Mouse (Mus musculus) neural tube, embryonic 14.5 days (tissue): ENCODE data around the gene Hnrnpc. TPM values are rescaled to one million over a fixed set of nuclear protein-coding genes. Genes with fewer than 3 reads are reported as not detected.
"Not testable (repeated sequence)": the region's sequence is repeated elsewhere in the genome, so short reads cannot be mapped to it uniquely, and the experiment has no call there.

Source experiments
- ATAC-seq: fragments of 200-750 bp; cut with Nextera tagmentation; 2 replicates; pipeline ENCODE4 v1.8.0; 2017; ENCODE audit warnings: low read depth, mild to moderate bottlenecking, moderate TSS enrichment, moderate library complexity
- H3K27ac ChIP-seq: fragments of 300-500 bp; sonication (generic); 2 replicates; pipeline ENCODE4 v1.5.1; 2014; ENCODE audit warnings: low read depth, mild to moderate bottlenecking, control low read depth, low read length, moderate library complexity, mixed read lengths
- H3K27me3 ChIP-seq: fragments of 300-500 bp; sonication (generic); 2 replicates; pipeline ENCODE4 v1.6.1; 2014; ENCODE audit warnings: low read length; ENCODE audit not compliant: control insufficient read depth, insufficient read depth
- H3K36me3 ChIP-seq: fragments of 300-500 bp; sonication (generic); 2 replicates; pipeline ENCODE4 v1.6.1; 2014; ENCODE audit warnings: low read length, mixed read lengths; ENCODE audit not compliant: control insufficient read depth, insufficient read depth
- H3K4me1 ChIP-seq: fragments of 300-500 bp; sonication (generic); 2 replicates; pipeline ENCODE4 v1.6.1; 2014; ENCODE audit warnings: low read length; ENCODE audit not compliant: control insufficient read depth, insufficient read depth
- H3K4me2 ChIP-seq: fragments of 300-500 bp; sonication (generic); 2 replicates; pipeline ENCODE4 v1.6.1; 2014; ENCODE audit warnings: mild to moderate bottlenecking, low read depth, low read length, control low read depth
- H3K4me3 ChIP-seq: fragments of 300-500 bp; sonication (generic); 2 replicates; pipeline ENCODE4 v1.5.1; 2014; ENCODE audit warnings: low read depth, low read length, control low read depth, mixed read lengths
- H3K9ac ChIP-seq: fragments of 300-500 bp; sonication (generic); replicated peaks from 2 replicates; pipeline ENCODE4 v1.6.1; 2014; ENCODE audit warnings: low read depth, mild to moderate bottlenecking, control low read depth, low read length, mixed read lengths
- H3K9me3 ChIP-seq: fragments of 300-500 bp; sonication (generic); 2 replicates; pipeline ENCODE4 v1.6.1; 2016; ENCODE audit warnings: low read length; ENCODE audit not compliant: control insufficient read depth
- whole genome bisulfite sequencing: fragments of 180-500 bp; shearing (Covaris S2); extraction: QIAGEN DNeasy Blood & Tissue Kit; methylation state at CpG from one replicate; pipeline ENCODE4 v1.1.7; 2014; 5-methylcytosine and 5-hydroxymethylcytosine counted together
- polyA plus RNA-seq: library from polyadenylated mRNA; unstranded; fragments of >200 nt; fragmentation: Nextera tagmentation; extraction: Ambion mirVana; gene quantifications from 2 replicates; pipeline ENCODE4 v1.2.1, GENCODE M21; 2014

Gene Hnrnpc
- polyA plus RNA-seq, 1 experiment from 2014 or later: 432 TPM

GRCm38 (mm10) chr14:52098387-52098786 lies 5.4 kb downstream of the Hnrnpc start:
- H3K27me3 ChIP-seq, H3K9me3 ChIP-seq, H3K36me3 ChIP-seq, ATAC-seq, H3K27ac ChIP-seq, H3K4me3 ChIP-seq, H3K4me2 ChIP-seq, H3K9ac ChIP-seq: not testable (repeated sequence)
- H3K4me1 ChIP-seq: peaks cover 24% of the 10 kb centered on the region
- 82% methylated on average over 3 of the region's 3 CpGs for WGBS

- not testable (repeated sequence) for H3K27ac ChIP-seq, ATAC-seq, H3K27me3 ChIP-seq, H3K36me3 ChIP-seq, H3K9me3 ChIP-seq, H3K4me2 ChIP-seq, H3K4me3 ChIP-seq, H3K9ac ChIP-seq
- H3K4me1 ChIP-seq: peaks cover 23% of the 10 kb centered on the region
- 97% methylated on average over 3 of the region's 3 CpGs for WGBS
These were observed 6.6 kb downstream of the Hnrnpc start for GRCm38 (mm10) chr14:52097191-52097590.

GRCm38 (mm10) chr14:52094533-52094932 lies 9.3 kb downstream of the Hnrnpc start:
- H3K36me3 ChIP-seq: peaks cover 16% of the 10 kb centered on the region

GRCm38 (mm10) chr14:52083083-52083482 lies 20.7 kb downstream of the Hnrnpc start:
- Histone ChIP-seq H3K9ac (no peak overlapping the region), H3K4me2 (no peak overlapping the region), H3K9me3 (no peaks in the 10 kb centered on the region), H3K36me3 (peaks cover 39% of the 10 kb centered on the region), H3K27me3 (no peaks in the 10 kb centered on the region), H3K4me1 (no peaks in the 10 kb centered on the region), H3K4me3 (no peak overlapping the region), H3K27ac (no peak overlapping the region)
- ATAC-seq: no peak

More at GRCm38 (mm10) chr14:52094533-52094932, 9.3 kb downstream of the Hnrnpc start:
- whole genome bisulfite sequencing: 80% methylated on average over 1 of the region's 1 CpGs
- no peaks in the 10 kb centered on the region; the same call in 1 of the 2 replicates for H3K4me1 ChIP-seq
- no peak for ATAC-seq
- H3K27ac ChIP-seq: no peak overlapping the region
- H3K27me3 ChIP-seq: no peaks in the 10 kb centered on the region
- no peaks in the 10 kb centered on the region for H3K9me3 ChIP-seq
- H3K4me2 ChIP-seq: no peak overlapping the region
- no peak overlapping the region for H3K9ac ChIP-seq
- H3K4me3 ChIP-seq: no peak overlapping the region

DNA sequence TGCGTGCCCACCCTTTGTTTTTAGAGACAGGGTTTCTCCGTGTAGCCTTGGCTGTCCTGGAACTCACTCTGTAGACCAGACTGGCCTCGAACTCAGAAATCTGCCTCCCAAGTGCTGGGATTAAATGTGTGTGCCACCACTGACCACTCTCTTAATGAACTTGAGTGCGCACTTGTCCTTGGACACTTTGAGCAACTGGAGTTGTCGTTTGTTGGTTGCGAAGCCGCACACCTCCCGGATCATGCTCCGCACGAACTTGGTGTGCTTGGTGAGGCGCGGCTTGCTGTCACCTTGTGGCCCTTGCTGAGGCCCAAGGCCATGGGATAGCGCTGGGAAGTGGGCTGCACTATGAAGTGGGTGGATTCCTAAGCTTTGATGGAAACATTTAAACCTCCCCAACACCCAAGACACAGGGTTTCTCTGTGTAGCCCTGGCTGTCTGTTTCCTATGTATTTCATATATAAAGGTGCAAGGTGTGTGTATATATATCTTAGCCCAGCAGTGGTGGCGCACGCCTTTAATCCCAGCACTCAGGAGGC lies 32.2 kb downstream of the Hnrnpc start:
- ATAC-seq: no peak
- Histone ChIP-seq H3K4me2 (no peak overlapping the region), H3K9me3 (no peaks in the 10 kb centered on the region), H3K36me3 (peaks cover 40% of the 10 kb centered on the region), H3K4me1 (no peaks in the 10 kb centered on the region), H3K27ac (no peak overlapping the region), H3K9ac (no peak overlapping the region), H3K27me3 (no peaks in the 10 kb centered on the region), H3K4me3 (no peak overlapping the region)
- 93% methylated on average over 15 of the region's 15 CpGs for WGBS

- Histone ChIP-seq H3K9ac (no peak overlapping the region), H3K4me2 (no peak overlapping the region), H3K4me1 (no peaks in the 10 kb centered on the region), H3K27ac (no peak overlapping the region), H3K36me3 (peaks cover 2% of the 10 kb centered on the region; the same call in 1 of the 2 replicates), H3K27me3 (no peaks in the 10 kb centered on the region), H3K4me3 (no peak overlapping the region), H3K9me3 (no peaks in the 10 kb centered on the region)
- WGBS: 64% methylated on average over 4 of the region's 4 CpGs
- no peak for ATAC-seq
These were observed 37.7 kb downstream of the Hnrnpc start for GRCm38 (mm10) chr14:52066135-52066534.

DNA sequence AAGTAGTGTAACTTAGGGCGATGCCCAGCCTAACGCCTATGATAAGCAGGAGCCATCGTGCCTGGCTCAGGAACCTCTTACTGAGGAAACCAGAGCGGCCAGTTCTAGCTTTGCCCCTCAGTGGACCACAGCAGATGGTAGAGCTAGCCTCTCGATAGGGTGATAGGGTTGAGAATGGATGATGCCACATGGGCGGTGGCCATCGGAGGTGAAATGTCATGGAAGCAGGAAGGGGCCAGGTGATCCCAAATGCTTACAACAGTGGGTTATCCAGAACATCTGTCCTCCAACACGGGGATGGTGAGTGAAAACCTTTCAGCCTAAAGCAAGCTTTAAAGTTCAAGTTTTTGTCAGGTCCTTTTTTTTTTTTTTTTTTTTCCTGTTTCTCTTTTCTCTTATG lies 42.0 kb downstream of the Hnrnpc start:
- WGBS: 87% methylated on average over 8 of the region's 8 CpGs
- Histone ChIP-seq H3K27me3 (no peaks in the 10 kb centered on the region), H3K9me3 (no peaks in the 10 kb centered on the region), H3K4me3 (no peak overlapping the region), H3K9ac (no peak overlapping the region), H3K36me3 (no peaks in the 10 kb centered on the region), H3K4me2 (no peak overlapping the region), H3K4me1 (no peaks in the 10 kb centered on the region), H3K27ac (no peak overlapping the region)
- ATAC-seq: no peak

GRCm38 (mm10) chr14:52060800-52061199 lies 43.0 kb downstream of the Hnrnpc start:
- Histone ChIP-seq H3K4me1 (no peaks in the 10 kb centered on the region), H3K36me3 (no peaks in the 10 kb centered on the region), H3K9me3 (no peaks in the 10 kb centered on the region), H3K4me2 (no peak overlapping the region), H3K27me3 (no peaks in the 10 kb centered on the region), H3K27ac (no peak overlapping the region), H3K4me3 (no peak overlapping the region), H3K9ac (no peak overlapping the region)
- no peak for ATAC-seq
- WGBS: 92% methylated on average over 1 of the region's 1 CpGs

DNA sequence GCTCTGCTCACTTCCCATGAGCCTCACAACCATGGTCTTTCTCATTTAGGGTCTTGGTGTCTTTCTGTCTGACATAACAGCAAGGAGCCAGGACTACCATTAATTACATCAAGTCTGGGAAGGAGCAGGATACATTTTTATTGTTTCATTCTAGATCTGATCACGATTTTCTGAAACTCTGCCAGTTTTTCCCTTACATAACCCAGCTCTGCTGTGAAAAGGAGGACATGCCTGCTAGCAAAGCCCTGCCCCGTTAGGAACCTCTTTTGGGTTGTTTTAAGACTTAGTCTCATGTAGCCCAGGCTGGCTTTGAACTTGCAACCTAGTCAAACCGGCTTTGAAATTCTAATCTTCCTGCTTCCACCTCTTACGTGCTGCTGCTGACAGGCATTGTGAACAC lies 43.8 kb downstream of the Hnrnpc start:
- WGBS: 73% methylated on average over 4 of the region's 4 CpGs
- H3K27ac ChIP-seq: no peak overlapping the region
- H3K36me3 ChIP-seq: no peaks in the 10 kb centered on the region
- no peak overlapping the region for H3K4me2 ChIP-seq
- H3K9ac ChIP-seq: no peak overlapping the region
- no peaks in the 10 kb centered on the region for H3K4me1 ChIP-seq
- no peaks in the 10 kb centered on the region for H3K27me3 ChIP-seq
- no peak for ATAC-seq
- H3K4me3 ChIP-seq: no peak overlapping the region
- H3K9me3 ChIP-seq: no peaks in the 10 kb centered on the region
